Mouse (Mus musculus): ENCODE results near the gene Tcp11l2.

Tcp11l2 gene

GRCm38 (mm10) chr10:84654029-84654428 lies 77.6 kb downstream of the Tcp11l2 start:
- no peak for DNase-seq (ENCODE audit: low read depth, low spot score)

- no peak for DNase-seq (ENCODE audit: low read depth, low spot score)
These were observed 78.3 kb downstream of the Tcp11l2 start for GRCm38 (mm10) chr10:84654731-84655130.

- no peak for DNase-seq (ENCODE audit: low read depth, low spot score)
These were observed 80.2 kb downstream of the Tcp11l2 start for GRCm38 (mm10) chr10:84656618-84657017.

- DNase-seq (ENCODE audit: low read depth, low spot score) = no peak
These were observed 81.1 kb downstream of the Tcp11l2 start for GRCm38 (mm10) chr10:84657437-84658087.

- no peak for DNase-seq (ENCODE audit: low read depth, low spot score)
These were observed 81.8 kb downstream of the Tcp11l2 start for GRCm38 (mm10) chr10:84658088-84658848.

- no peak for DNase-seq (ENCODE audit: low read depth, low spot score)
These were observed 82.9 kb downstream of the Tcp11l2 start for GRCm38 (mm10) chr10:84659281-84659680.

- DNase-seq (ENCODE audit: low read depth, low spot score) = no peak
These were observed 85.7 kb downstream of the Tcp11l2 start for GRCm38 (mm10) chr10:84662138-84662537.
